Mouse (Mus musculus): ENCODE measurements around the gene Ktn1. TPM values are rescaled to one million over a fixed set of nuclear protein-coding genes. Genes with fewer than 3 reads are reported as not detected.

Gene Ktn1
- polyA plus RNA-seq, 1 experiment from 2014 or later: 111 TPM

- Histone ChIP-seq H3K9ac (ENCODE audit: low read length) (no peak overlapping the region), H3K4me3 (ENCODE audit: low read depth, low read length) (no peak overlapping the region), H3K27me3 (ENCODE audit: control insufficient read depth, insufficient read depth, low read length) (no peaks in the 10 kb centered on the region), H3K36me3 (ENCODE audit: control insufficient read depth, insufficient read depth, low read length) (0 out of 2 replicates have a peak, but pooled peaks cover 4% of the 10 kb centered on the region), H3K4me2 (no peak overlapping the region), H3K4me1 (ENCODE audit: control insufficient read depth, insufficient read depth, low read length) (no peaks in the 10 kb centered on the region), H3K27ac (ENCODE audit: low read depth, low read length) (no peak overlapping the region), H3K9me3 (ENCODE audit: control insufficient read depth, low read length) (no peaks in the 10 kb centered on the region)
- DNase-seq (ENCODE audit: low spot score, missing footprints): no peak
- ATAC-seq (ENCODE audit: low FRiP score): no peak
- WGBS: 93% methylated on average over 2 of the region's 2 CpGs
Measured at GRCm38 (mm10) chr14:47741046-47741445, 92.8 kb downstream of the Ktn1 start.

- H3K27me3 ChIP-seq (ENCODE audit: control insufficient read depth, insufficient read depth, low read length): no peaks in the 10 kb centered on the region
- no peaks in the 10 kb centered on the region for H3K4me1 ChIP-seq (ENCODE audit: control insufficient read depth, insufficient read depth, low read length)
- H3K27ac ChIP-seq (ENCODE audit: low read depth, low read length): no peak overlapping the region
- H3K4me3 ChIP-seq (ENCODE audit: low read depth, low read length): no peak overlapping the region
- WGBS: 88% methylated on average over 7 of the region's 7 CpGs
- ATAC-seq (ENCODE audit: low FRiP score): no peak
- no peaks in the 10 kb centered on the region for H3K9me3 ChIP-seq (ENCODE audit: control insufficient read depth, low read length)
- peak; percentile 81 for DNase-seq (ENCODE audit: low spot score, missing footprints)
- H3K9ac ChIP-seq (ENCODE audit: low read length): no peak overlapping the region
- no peak overlapping the region for H3K4me2 ChIP-seq
- no peaks in the 10 kb centered on the region for H3K36me3 ChIP-seq (ENCODE audit: control insufficient read depth, insufficient read depth, low read length)
Measured at GRCm38 (mm10) chr14:47742674-47743073, 94.4 kb downstream of the Ktn1 start.

DNA sequence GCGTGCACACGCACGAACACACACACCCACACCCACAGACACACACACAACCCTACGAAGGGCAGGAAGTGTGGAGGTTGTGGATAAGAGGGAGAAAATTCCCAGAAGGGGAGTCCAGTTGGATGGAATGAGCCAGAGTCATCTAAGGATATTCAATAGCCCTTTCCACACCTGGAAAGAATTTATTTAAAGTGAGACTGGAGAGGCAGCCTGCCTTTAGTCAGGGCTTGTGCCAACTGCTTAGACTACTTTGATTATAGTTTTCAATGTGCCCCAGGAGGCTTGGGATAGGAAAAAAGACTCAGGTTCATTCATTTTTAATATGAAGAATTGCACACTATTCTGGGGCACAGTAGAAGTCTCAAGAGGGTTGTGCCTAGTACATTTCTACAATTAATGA, 96.8 kb downstream of the Ktn1 start:
- WGBS: 88% methylated on average over 4 of the region's 4 CpGs
- peak; percentile 62 for DNase-seq (ENCODE audit: low spot score, missing footprints)

GRCm38 (mm10) chr14:47747536-47747935, 99.3 kb downstream of the Ktn1 start:
- Histone ChIP-seq H3K36me3 (ENCODE audit: control insufficient read depth, insufficient read depth, low read length) (no peaks in the 10 kb centered on the region), H3K4me2 (no peak overlapping the region), H3K27ac (ENCODE audit: low read depth, low read length) (no peak overlapping the region), H3K27me3 (ENCODE audit: control insufficient read depth, insufficient read depth, low read length) (no peaks in the 10 kb centered on the region), H3K9ac (ENCODE audit: low read length) (no peak overlapping the region), H3K4me1 (ENCODE audit: control insufficient read depth, insufficient read depth, low read length) (no peaks in the 10 kb centered on the region), H3K4me3 (ENCODE audit: low read depth, low read length) (no peak overlapping the region), H3K9me3 (ENCODE audit: control insufficient read depth, low read length) (no peaks in the 10 kb centered on the region)
- DNase-seq (ENCODE audit: low spot score, missing footprints) (no peak), ATAC-seq (ENCODE audit: low FRiP score) (no peak)
- WGBS: 85% methylated on average over 9 of the region's 9 CpGs

More for the DNA sequence above, 96.8 kb downstream of the Ktn1 start:
- Histone ChIP-seq H3K36me3 (ENCODE audit: control insufficient read depth, insufficient read depth, low read length) (no peaks in the 10 kb centered on the region), H3K9me3 (ENCODE audit: control insufficient read depth, low read length) (no peaks in the 10 kb centered on the region), H3K4me2 (no peak overlapping the region), H3K27me3 (ENCODE audit: control insufficient read depth, insufficient read depth, low read length) (no peaks in the 10 kb centered on the region), H3K27ac (ENCODE audit: low read depth, low read length) (no peak overlapping the region), H3K9ac (ENCODE audit: low read length) (no peak overlapping the region), H3K4me1 (ENCODE audit: control insufficient read depth, insufficient read depth, low read length) (no peaks in the 10 kb centered on the region), H3K4me3 (ENCODE audit: low read depth, low read length) (no peak overlapping the region)
- no peak for ATAC-seq (ENCODE audit: low FRiP score)

DNA sequence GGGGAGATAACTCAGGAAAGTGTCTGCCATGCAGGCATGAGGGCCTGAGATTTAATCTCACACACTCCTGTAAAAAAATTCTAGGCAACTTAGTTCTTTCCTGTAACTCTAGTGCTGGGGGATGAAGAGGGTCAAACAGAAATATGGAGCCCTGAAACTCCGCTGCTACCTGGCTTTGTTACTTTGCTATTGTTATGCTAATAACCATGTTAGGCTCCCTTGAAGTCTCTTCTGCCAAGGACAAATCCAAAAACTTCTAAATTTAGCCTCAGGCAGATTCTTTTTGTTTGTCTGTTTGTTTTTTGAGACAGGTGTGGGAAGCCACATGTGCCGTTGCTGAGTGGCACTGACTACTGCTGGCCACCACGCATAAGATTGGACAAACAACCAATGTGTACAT, 100.5 kb downstream of the Ktn1 start:
- Histone ChIP-seq H3K9me3 (ENCODE audit: control insufficient read depth, low read length) (no peaks in the 10 kb centered on the region), H3K4me2 (no peak overlapping the region), H3K27ac (ENCODE audit: low read depth, low read length) (no peak overlapping the region), H3K4me3 (ENCODE audit: low read depth, low read length) (no peak overlapping the region), H3K9ac (ENCODE audit: low read length) (no peak overlapping the region), H3K36me3 (ENCODE audit: control insufficient read depth, insufficient read depth, low read length) (no peaks in the 10 kb centered on the region), H3K27me3 (ENCODE audit: control insufficient read depth, insufficient read depth, low read length) (no peaks in the 10 kb centered on the region), H3K4me1 (ENCODE audit: control insufficient read depth, insufficient read depth, low read length) (no peaks in the 10 kb centered on the region)
- ATAC-seq (ENCODE audit: low FRiP score): no peak
- DNase-seq (ENCODE audit: low spot score, missing footprints): no peak
- WGBS: 80% methylated on average over 3 of the region's 3 CpGs

DNA sequence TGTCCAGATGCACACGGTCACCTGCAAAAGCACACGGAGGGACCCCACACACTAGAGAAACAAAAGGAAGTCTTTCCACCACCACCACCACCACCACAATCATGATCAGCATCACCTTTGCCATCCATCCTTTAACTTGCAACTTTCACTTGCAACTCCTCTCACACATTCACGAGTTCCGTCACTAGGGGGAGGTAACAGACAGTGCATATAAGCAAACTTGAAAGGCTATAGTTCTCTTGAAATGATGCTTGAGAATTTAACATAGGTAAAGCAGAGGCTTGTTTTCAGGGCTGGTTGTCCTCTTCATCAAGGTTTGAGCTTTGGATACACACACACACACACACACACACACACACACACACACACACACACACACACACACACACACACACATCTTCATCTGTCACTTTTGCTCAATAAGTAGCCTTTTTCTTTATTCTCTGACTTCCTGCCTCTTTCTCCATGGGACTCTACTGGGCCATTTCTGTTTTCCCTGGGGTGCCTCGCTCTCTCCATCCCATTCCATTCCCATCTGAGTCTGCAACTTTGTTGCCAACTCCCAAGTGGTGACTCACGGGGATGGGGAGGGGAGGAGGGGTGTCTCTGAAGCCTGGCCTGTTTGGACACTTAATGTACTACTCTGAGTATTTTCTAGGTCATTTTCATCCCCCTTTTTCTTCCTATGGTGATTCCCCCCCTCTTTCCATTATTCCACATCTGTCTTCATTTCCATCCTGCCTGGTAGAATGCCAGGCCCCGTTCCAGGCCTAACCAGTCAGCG, 103.4 kb downstream of the Ktn1 start:
- H3K36me3 ChIP-seq (ENCODE audit: control insufficient read depth, insufficient read depth, low read length): no peaks in the 10 kb centered on the region
- 55% methylated on average over 8 of the region's 8 CpGs for WGBS
- H3K27ac ChIP-seq (ENCODE audit: low read depth, low read length): no peak overlapping the region
- DNase-seq (ENCODE audit: low spot score, missing footprints) (peak; percentile 88), ATAC-seq (ENCODE audit: low FRiP score) (peak; percentile 40; the same call in 1 of the 2 replicates)
- H3K4me2 ChIP-seq: no peak overlapping the region
- no peaks in the 10 kb centered on the region for H3K4me1 ChIP-seq (ENCODE audit: control insufficient read depth, insufficient read depth, low read length)
- no peak overlapping the region for H3K4me3 ChIP-seq (ENCODE audit: low read depth, low read length)
- H3K9ac ChIP-seq (ENCODE audit: low read length): no peak overlapping the region
- no peaks in the 10 kb centered on the region for H3K27me3 ChIP-seq (ENCODE audit: control insufficient read depth, insufficient read depth, low read length)
- H3K9me3 ChIP-seq (ENCODE audit: control insufficient read depth, low read length): no peaks in the 10 kb centered on the region

- H3K4me3 ChIP-seq (ENCODE audit: low read depth, low read length): no peak overlapping the region
- DNase-seq (ENCODE audit: low spot score, missing footprints) (no peak), ATAC-seq (ENCODE audit: low FRiP score) (no peak)
- no peak overlapping the region for H3K9ac ChIP-seq (ENCODE audit: low read length)
- 75% methylated on average over 3 of the region's 3 CpGs for WGBS
- no peaks in the 10 kb centered on the region for H3K4me1 ChIP-seq (ENCODE audit: control insufficient read depth, insufficient read depth, low read length)
- H3K27ac ChIP-seq (ENCODE audit: low read depth, low read length): no peak overlapping the region
- no peaks in the 10 kb centered on the region for H3K27me3 ChIP-seq (ENCODE audit: control insufficient read depth, insufficient read depth, low read length)
- H3K9me3 ChIP-seq (ENCODE audit: control insufficient read depth, low read length): no peaks in the 10 kb centered on the region
- no peak overlapping the region for H3K4me2 ChIP-seq
- no peaks in the 10 kb centered on the region for H3K36me3 ChIP-seq (ENCODE audit: control insufficient read depth, insufficient read depth, low read length)
Measured at GRCm38 (mm10) chr14:47753561-47753960, 105.3 kb downstream of the Ktn1 start.

DNA sequence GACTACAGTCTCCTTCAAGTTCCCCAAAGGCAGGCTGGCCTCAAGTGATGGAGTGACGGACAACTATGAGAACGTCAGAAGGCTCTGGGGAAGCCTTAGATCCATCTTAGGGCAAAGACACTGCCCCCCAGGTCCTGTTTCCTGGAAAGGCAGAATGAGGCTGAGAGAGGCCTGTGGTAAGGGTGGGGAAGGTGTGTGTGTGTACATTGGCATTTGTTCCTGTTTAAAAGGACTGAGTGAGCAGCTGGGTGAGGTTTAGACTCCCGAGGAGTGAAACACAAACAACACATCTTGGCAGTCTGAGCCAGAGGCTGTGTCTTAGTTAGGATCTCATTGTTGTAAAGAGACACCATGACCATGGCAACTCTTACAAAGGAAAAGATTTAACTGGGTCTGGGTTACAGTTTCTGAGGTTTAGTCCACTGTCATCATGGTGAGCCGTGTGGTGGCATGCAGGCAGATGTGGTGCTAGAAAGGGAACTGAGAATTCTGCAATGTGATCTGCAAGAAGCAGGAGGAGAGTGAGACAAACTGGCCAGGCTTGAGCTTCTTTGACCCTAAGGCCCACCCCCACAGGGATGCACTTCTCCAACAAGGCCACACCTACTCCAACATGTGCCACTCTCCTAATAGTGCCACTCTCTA, 106.1 kb downstream of the Ktn1 start:
- no peak overlapping the region for H3K4me2 ChIP-seq
- H3K9me3 ChIP-seq (ENCODE audit: control insufficient read depth, low read length): no peaks in the 10 kb centered on the region
- H3K4me3 ChIP-seq (ENCODE audit: low read depth, low read length): no peak overlapping the region
- ATAC-seq (ENCODE audit: low FRiP score): no peak
- H3K36me3 ChIP-seq (ENCODE audit: control insufficient read depth, insufficient read depth, low read length): no peaks in the 10 kb centered on the region
- no peaks in the 10 kb centered on the region for H3K4me1 ChIP-seq (ENCODE audit: control insufficient read depth, insufficient read depth, low read length)
- H3K27me3 ChIP-seq (ENCODE audit: control insufficient read depth, insufficient read depth, low read length): no peaks in the 10 kb centered on the region
- no peak overlapping the region for H3K27ac ChIP-seq (ENCODE audit: low read depth, low read length)
- no peak overlapping the region for H3K9ac ChIP-seq (ENCODE audit: low read length)
- DNase-seq (ENCODE audit: low spot score, missing footprints): peak; percentile 68
- WGBS: 87% methylated on average over 4 of the region's 4 CpGs

DNA sequence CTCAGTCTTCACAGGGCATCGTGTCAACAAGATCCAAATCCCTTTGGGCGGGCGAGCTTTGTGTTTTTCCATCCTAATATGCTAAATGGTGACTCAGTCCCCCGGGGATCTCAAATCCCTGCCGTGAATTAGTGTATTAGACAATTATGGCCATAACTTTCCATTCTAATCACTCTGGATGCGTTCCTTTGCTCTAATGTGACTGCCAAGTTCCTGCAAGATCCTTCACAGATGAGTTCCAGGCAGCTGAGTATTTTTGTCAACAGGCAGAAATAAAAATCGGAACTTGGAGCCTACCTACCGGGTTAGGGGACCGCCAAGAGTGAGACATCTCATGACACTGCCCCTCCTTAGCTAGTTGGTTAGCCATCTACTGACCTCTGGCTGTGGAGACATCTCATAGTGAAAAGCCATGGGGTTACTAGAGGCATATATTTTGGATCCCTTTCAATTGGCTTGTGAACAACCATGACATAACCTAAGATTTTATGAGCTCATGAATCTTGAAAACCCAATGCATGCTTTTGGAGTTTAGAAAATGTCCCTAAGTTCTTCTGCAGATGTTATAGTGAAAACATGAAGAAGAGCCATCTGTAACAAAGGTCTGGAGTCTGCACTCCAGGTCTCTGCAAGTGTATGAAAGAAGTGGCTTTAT, 108.3 kb downstream of the Ktn1 start:
- Histone ChIP-seq H3K36me3 (ENCODE audit: control insufficient read depth, insufficient read depth, low read length) (no peaks in the 10 kb centered on the region), H3K4me3 (ENCODE audit: low read depth, low read length) (no peak overlapping the region), H3K27me3 (ENCODE audit: control insufficient read depth, insufficient read depth, low read length) (no peaks in the 10 kb centered on the region), H3K9me3 (ENCODE audit: control insufficient read depth, low read length) (no peaks in the 10 kb centered on the region), H3K4me2 (no peak overlapping the region), H3K27ac (ENCODE audit: low read depth, low read length) (no peak overlapping the region), H3K9ac (ENCODE audit: low read length) (no peak overlapping the region), H3K4me1 (ENCODE audit: control insufficient read depth, insufficient read depth, low read length) (no peaks in the 10 kb centered on the region)
- no peak for ATAC-seq (ENCODE audit: low FRiP score)
- 89% methylated on average over 9 of the region's 9 CpGs for WGBS
- DNase-seq (ENCODE audit: low spot score, missing footprints): no peak
